8 mouse cellular contexts compared by ENCODE assay signal in the genomic region with DNA sequence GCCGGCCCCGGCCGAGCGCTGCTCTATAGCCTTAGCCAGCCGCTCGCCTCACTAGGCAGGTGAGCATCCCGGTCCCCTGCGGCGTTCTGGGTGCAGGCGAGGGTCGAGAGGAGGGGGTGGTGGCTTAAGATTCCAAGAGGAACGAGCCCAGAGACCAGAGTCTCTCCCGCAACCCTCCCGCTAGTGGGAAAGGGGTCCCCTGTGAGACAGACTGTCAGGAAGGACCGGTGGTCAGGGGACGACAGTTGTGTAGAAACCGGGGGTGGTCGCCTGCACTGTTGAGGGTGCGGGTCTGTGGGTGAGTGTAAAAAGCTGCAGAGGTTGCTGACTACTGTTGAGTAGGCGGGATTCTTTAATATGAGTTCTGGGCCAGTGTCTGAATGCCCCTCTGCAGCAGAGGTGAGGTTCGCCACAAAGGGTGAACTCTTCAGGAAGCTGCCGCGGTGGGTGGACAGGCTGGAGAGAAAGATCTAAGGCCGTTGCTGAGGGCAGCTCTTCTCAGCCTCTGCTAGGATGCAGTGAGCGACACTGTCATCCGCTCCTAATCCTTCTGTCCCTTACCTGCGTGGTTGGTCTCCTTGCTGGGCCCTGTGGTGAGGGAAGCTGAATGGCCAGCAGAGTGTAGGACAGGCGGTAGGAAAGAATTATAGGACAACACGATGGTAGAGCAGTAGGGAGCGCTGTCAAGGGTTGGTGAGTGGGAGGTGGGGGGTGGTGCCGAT. TPM values are rescaled to one million over a fixed set of nuclear protein-coding genes. Genes with fewer than 3 reads are reported as not detected.
A peak's percentile ranks its signal among the peaks of the same experiment; 100 is the strongest.
DNase-seq lines count a peak whose midpoint lies in the region; ATAC-seq and TF ChIP-seq lines count a peak whose summit lies in the region.

No protein-coding gene starts in this region.

- H3K36me3 ChIP-seq in thymus, adult 2 months (ENCODE audit: control insufficient read depth, insufficient read depth, low read length): no peaks in the 10 kb centered on the region
- H3K36me3 ChIP-seq in liver, embryonic 16.5 days (ENCODE audit: control insufficient read depth, insufficient read depth): peaks cover 59% of the 10 kb centered on the region

- H3K9ac ChIP-seq in liver, embryonic 16.5 days (ENCODE audit: low read depth, low read length): peak overlapping the region; percentile 77

- TF ChIP-seq CTCF in thymus, adult 2 months (IDR thresholded peaks at IDR 0.05; ENCODE audit: borderline replicate concordance, control insufficient read depth, extremely low read depth, insufficient read depth, low read length, poor library complexity): no peak
- TF ChIP-seq CTCF in cerebellum, adult 2 months (IDR thresholded peaks at IDR 0.05; ENCODE audit: borderline replicate concordance, insufficient read depth, low read depth, low read length): no peak

- no peaks in the 10 kb centered on the region for H3K9me3 ChIP-seq in liver, embryonic 16.5 days (replicated peaks; ENCODE audit: control insufficient read depth, low read length)

- peak; percentile 10 for DNase-seq in embryo, embryonic 11 days
- DNase-seq in embryo, embryonic 9.5 days (ENCODE audit: extremely low spot score): no peak
- no peak for DNase-seq in thymus, adult 2 months
- DNase-seq in thymus, postnatal 14 days: no peak
- no peak for DNase-seq in cerebellum, adult 2 months
- no peak for DNase-seq in c-Kit-positive CD71-positive TER-119-positive erythroid progenitor cells, embryonic 14.5 days (ENCODE audit: low spot score)
- no peak for DNase-seq in urinary bladder, adult 2 months (ENCODE audit: low spot score)

- H3K27ac ChIP-seq in thymus, adult 2 months (ENCODE audit: control insufficient read depth, insufficient read depth, low read length): no peak overlapping the region
- H3K27ac ChIP-seq in liver, embryonic 16.5 days (ENCODE audit: low read length): peak overlapping the region; percentile 71; the same call in 1 of the 2 replicates
- no peak overlapping the region for H3K27ac ChIP-seq in cerebellum, adult 2 months (ENCODE audit: insufficient read depth, low read length)

- no peak for TF ChIP-seq POLR2A in thymus, adult 2 months (IDR thresholded peaks at IDR 0.05; ENCODE audit: control insufficient read depth, extremely low read depth, insufficient read depth, low read length, poor library complexity)
- no peak for TF ChIP-seq POLR2A in cerebellum, adult 2 months (IDR thresholded peaks at IDR 0.05; ENCODE audit: borderline replicate concordance, insufficient read depth, low read length)

- 13% methylated on average over 31 of the region's 31 CpGs for WGBS in thymus, adult 2 months
- 4% methylated on average over 31 of the region's 31 CpGs for WGBS in liver, embryonic 16.5 days (ENCODE audit: insufficient replicate concordance)
- 3% methylated on average over 31 of the region's 31 CpGs for WGBS in cerebellum, adult 2 months

- H3K4me3 ChIP-seq in thymus, adult 2 months (ENCODE audit: control insufficient read depth, insufficient read depth, low read length): peak overlapping the region; percentile 20; the same call in 1 of the 2 replicates
- H3K4me3 ChIP-seq in liver, embryonic 16.5 days (ENCODE audit: low read depth, low read length): peak overlapping the region; percentile 68
- no peak overlapping the region for H3K4me3 ChIP-seq in cerebellum, adult 2 months (replicated peaks; ENCODE audit: insufficient read depth, low read depth, low read length)

- H3K27me3 ChIP-seq in thymus, adult 2 months (ENCODE audit: control insufficient read depth, insufficient read depth, low read length): peaks cover 29% of the 10 kb centered on the region
- peaks cover 4% of the 10 kb centered on the region for H3K27me3 ChIP-seq in liver, embryonic 16.5 days (ENCODE audit: control insufficient read depth, insufficient read depth, low read depth, low read length)
- H3K27me3 ChIP-seq in cerebellum, adult 2 months (ENCODE audit: control insufficient read depth, insufficient read depth, low read length): peaks cover 4% of the 10 kb centered on the region; the same call in 1 of the 2 replicates

- peak overlapping the region; percentile 97 for H3K4me2 ChIP-seq in liver, embryonic 16.5 days (ENCODE audit: low read depth, low read length)

- H3K4me1 ChIP-seq in thymus, adult 2 months (replicated peaks; ENCODE audit: control insufficient read depth, insufficient read depth, low read length): peaks cover 5% of the 10 kb centered on the region; the same call in 1 of the 2 replicates
- peaks cover 28% of the 10 kb centered on the region for H3K4me1 ChIP-seq in liver, embryonic 16.5 days (ENCODE audit: control insufficient read depth, low read depth, low read length)
- H3K4me1 ChIP-seq in cerebellum, adult 2 months (ENCODE audit: control insufficient read depth, insufficient read depth, low read length): no peaks in the 10 kb centered on the region

- no peak for ATAC-seq in liver, embryonic 16.5 days (ENCODE audit: low read depth)

RNA-seq across cellular contexts. Expression of a gene that starts 7.5 kb away (rescaled TPM):
- polyA plus RNA-seq in thymus, adult 2 months (2012; rRNA removed): 0.89 and 0.94 TPM in 2 replicates
- 17.1 and 17.8 TPM in 2 replicates for polyA plus RNA-seq in liver, embryonic 16.5 days (2015; fragmentation: Nextera tagmentation; extraction: Ambion mirVana)
- polyA plus RNA-seq in cerebellum, adult 2 months (2012; rRNA removed): 2.1 and 2.7 TPM in 2 replicates
- 2.1 and 2.2 TPM in 2 replicates for polyA plus RNA-seq in urinary bladder, adult 2 months (2012; rRNA removed)

RNA-seq across cellular contexts. Expression of a gene that starts 24.8 kb away (rescaled TPM):
- 14.7 and 15.2 TPM in 2 replicates for polyA plus RNA-seq in thymus, adult 2 months (2012; rRNA removed)
- 25.1 and 28.2 TPM in 2 replicates for polyA plus RNA-seq in liver, embryonic 16.5 days (2015; fragmentation: Nextera tagmentation; extraction: Ambion mirVana)
- polyA plus RNA-seq in cerebellum, adult 2 months (2012; rRNA removed): 0.74 and 1.0 TPM in 2 replicates
- polyA plus RNA-seq in urinary bladder, adult 2 months (2012; rRNA removed): 79.6 and 106 TPM in 2 replicates
